Mouse (Mus musculus) CH12.LX (cell line): ENCODE measurements around the gene Atpaf1. TPM values are rescaled to one million over a fixed set of nuclear protein-coding genes. Genes with fewer than 3 reads are reported as not detected.

Source experiments
- DNase-seq: peaks from one replicate; pipeline ENCODE4 v3.0.0-alpha.2; 2013; ENCODE audit errors: extremely low read depth
- H3K27ac ChIP-seq: 2 replicates; pipeline ENCODE4 v1.5.1; 2012; ENCODE audit warnings: low read depth, mild to moderate bottlenecking, control low read depth, moderate library complexity; ENCODE audit not compliant: insufficient read depth
- H3K27me3 ChIP-seq: replicated peaks from 2 replicates; pipeline ENCODE3; 2012; ENCODE audit warnings: inconsistent platforms
- H3K36me3 ChIP-seq, 2 experiments: replicated peaks in 1 of 2; 2 replicates each; pipeline versions ENCODE3 to v1.6.1; 2012; ENCODE audit warnings: inconsistent platforms in 1 of 2, low read length in 1 of 2, mild to moderate bottlenecking in 1 of 2, mixed read lengths in 1 of 2, moderate library complexity in 1 of 2; ENCODE audit not compliant: control insufficient read depth in 1 of 2, insufficient read depth in 1 of 2
- H3K4me1 ChIP-seq, 2 experiments: 2 replicates each; pipeline ENCODE4 v1.6.1; 2012; ENCODE audit warnings: inconsistent platforms in 1 of 2, moderate library complexity in 1 of 2; ENCODE audit not compliant: insufficient read depth in 2 of 2, control insufficient read depth in 1 of 2
- H3K4me2 ChIP-seq: 2 replicates; pipeline ENCODE4 v1.6.1; 2012; ENCODE audit warnings: low read depth, mild to moderate bottlenecking, control low read depth; ENCODE audit not compliant: poor library complexity, insufficient read depth, severe bottlenecking
- H3K4me3 ChIP-seq, 3 experiments: fragments of 150-350 bp in 1 of 3; sonication (generic) in 1 of 3; replicated peaks in 1 of 3; 2 replicates each; pipeline versions ENCODE3 to v1.5.1; 2011 to 2012; ENCODE audit warnings: low read depth in 2 of 3, low read length in 2 of 3, mild to moderate bottlenecking in 2 of 3, moderate library complexity in 2 of 3, control low read depth in 1 of 3, improper control_type of control experiment in 1 of 3, inconsistent platforms in 1 of 3, mixed read lengths in 1 of 3; ENCODE audit not compliant: poor library complexity in 1 of 3
- H3K79me2 ChIP-seq: replicated peaks from 2 replicates; pipeline ENCODE4 v1.6.1; 2012; ENCODE audit warnings: mild to moderate bottlenecking, moderate library complexity; ENCODE audit not compliant: control insufficient read depth, poor library complexity, insufficient read depth, severe bottlenecking; ENCODE audit errors: extremely low read depth
- H3K9ac ChIP-seq: 2 replicates; pipeline ENCODE4 v1.6.1; 2012; ENCODE audit warnings: low read depth, mild to moderate bottlenecking, control low read depth, moderate library complexity; ENCODE audit not compliant: insufficient read depth
- H3K9me3 ChIP-seq: replicated peaks from 2 replicates; pipeline ENCODE3; 2012; ENCODE audit warnings: low read length, inconsistent platforms, mixed read lengths
- CHD2 ChIP-seq: IDR thresholded peaks from 2 replicates; pipeline ENCODE4 v1.6.1; 2011; ENCODE audit warnings: low read length, improper control_type of control experiment
- GABPA ChIP-seq: IDR thresholded peaks from 2 replicates; pipeline ENCODE4 v1.6.1; 2012; ENCODE audit warnings: low read depth, low read length, improper control_type of control experiment, inconsistent platforms; ENCODE audit not compliant: insufficient replicate concordance
- JUN ChIP-seq: IDR thresholded peaks from 2 replicates; pipeline ENCODE4 v1.6.1; 2011; ENCODE audit warnings: low read depth, mild to moderate bottlenecking, low read length, improper control_type of control experiment, moderate library complexity; ENCODE audit not compliant: insufficient read depth
- MXI1 ChIP-seq: IDR thresholded peaks from 2 replicates; pipeline ENCODE4 v1.6.1; 2011; ENCODE audit warnings: mild to moderate bottlenecking, low read depth, low read length, improper control_type of control experiment
- NELFE ChIP-seq: IDR thresholded peaks from 2 replicates; pipeline ENCODE4 v1.6.1; 2011; ENCODE audit warnings: low read depth, low read length, improper control_type of control experiment
- PAX5 ChIP-seq: IDR thresholded peaks from 2 replicates; pipeline ENCODE4 v1.6.1; 2012; ENCODE audit warnings: low read length, inconsistent platforms, mixed read lengths
- RAD21 ChIP-seq: IDR thresholded peaks from 2 replicates; pipeline ENCODE4 v1.6.1; 2011; ENCODE audit warnings: low read depth, mild to moderate bottlenecking, low read length, improper control_type of control experiment, moderate library complexity
- RCOR1 ChIP-seq: conservative IDR thresholded peaks from 2 replicates; pipeline ENCODE4 v1.6.1; 2012; ENCODE audit warnings: low read depth, mild to moderate bottlenecking, inconsistent platforms, low read length, improper control_type of control experiment
- USF1 ChIP-seq: IDR thresholded peaks from 2 replicates; pipeline ENCODE4 v1.6.1; 2014; ENCODE audit warnings: low read depth, mild to moderate bottlenecking, inconsistent platforms, low read length, improper control_type of control experiment
- USF2 ChIP-seq: conservative IDR thresholded peaks from 2 replicates; pipeline ENCODE4 v1.6.1; 2011; ENCODE audit warnings: low read depth, low read length, improper control_type of control experiment
- ZMIZ1 ChIP-seq: IDR thresholded peaks from 2 replicates; pipeline ENCODE4 v1.6.1; 2012; ENCODE audit warnings: low read depth, mild to moderate bottlenecking, inconsistent platforms, low read length, improper control_type of control experiment
- dilution Hi-C: fragments of 300-500 bp; cut with MboI; formaldehyde crosslinking; loops from 2 replicates; pipeline ENCODE4 v1.14.3; 2020; ENCODE audit warnings: low sequenced_read_pairs; ENCODE audit not compliant: extremely low pct_unique_long_range_greater_than_20kb, extremely low pct_ligation_motif_present
- in situ Hi-C: fragments of 300-500 bp; cut with MboI; formaldehyde crosslinking; loops from 3 replicates; pipeline ENCODE4 v1.14.3; 2019; ENCODE audit warnings: low sequenced_read_pairs, low pct_ligation_motif_present, low pct_unique_long_range_greater_than_20kb, mixed read lengths
- polyA plus RNA-seq: library from polyadenylated mRNA; unstranded; fragments of >175 nt; gene quantifications from 2 replicates; pipeline ENCODE4 v1.2.1, GENCODE M21; 2012; ENCODE audit warnings: low read depth; ENCODE audit not compliant: insufficient read length
- total RNA-seq, 2 experiments: library from RNA; depleted of rRNA; stranded (reverse); fragments of 300-350 nt in 1 of 2; fragments of >200 nt in 1 of 2; gene quantifications; 2 replicates each; pipeline ENCODE4 v1.2.3; 2012 to 2014

Atpaf1 gene
- total and polyA plus RNA-seq, 3 experiments: 24.3 to 36.3 (median 27.7) TPM

- no peaks in the 10 kb centered on the region for H3K27me3 ChIP-seq
- no peak overlapping the region for H3K27ac ChIP-seq
- H3K36me3 ChIP-seq: peaks cover 37 to 64% of the 10 kb centered on the region in 2 experiments
- H3K79me2 ChIP-seq: no peaks in the 10 kb centered on the region
- DNase-seq: no peak
- no peak overlapping the region for H3K4me3 ChIP-seq
- no peak overlapping the region for H3K9ac ChIP-seq
- no peaks in the 10 kb centered on the region for H3K9me3 ChIP-seq
- dilution Hi-C loops: no loop called here
- in situ Hi-C loops: no loop called here
- no peak for TF ChIP-seq GABPA
- TF ChIP-seq, all 38 proteins: peak for 0
- Histone ChIP-seq H3K4me2 (no peak overlapping the region), H3K4me1 (no peaks in the 10 kb centered on the region)
These were observed 27.7 kb downstream of the Atpaf1 start for GRCm38 (mm10) chr4:115812326-115812725.

GRCm38 (mm10) chr4:115815606-115816005 is 31.0 kb downstream of the Atpaf1 start:
- Histone ChIP-seq H3K36me3 (peaks cover 35 to 78% of the 10 kb centered on the region in 2 experiments), H3K4me3 (no peak overlapping the region), H3K27ac (no peak overlapping the region), H3K9ac (no peak overlapping the region), H3K79me2 (no peaks in the 10 kb centered on the region), H3K27me3 (no peaks in the 10 kb centered on the region), H3K4me1 (peaks cover 9 to 17% of the 10 kb centered on the region in 2 experiments), H3K9me3 (no peaks in the 10 kb centered on the region), H3K4me2 (no peak overlapping the region)
- dilution Hi-C loops: no loop called here
- DNase-seq: no peak
- TF ChIP-seq MXI1: no peak
- TF ChIP-seq, all 38 proteins: peak for 0
- in situ Hi-C loops: no loop called here

DNA sequence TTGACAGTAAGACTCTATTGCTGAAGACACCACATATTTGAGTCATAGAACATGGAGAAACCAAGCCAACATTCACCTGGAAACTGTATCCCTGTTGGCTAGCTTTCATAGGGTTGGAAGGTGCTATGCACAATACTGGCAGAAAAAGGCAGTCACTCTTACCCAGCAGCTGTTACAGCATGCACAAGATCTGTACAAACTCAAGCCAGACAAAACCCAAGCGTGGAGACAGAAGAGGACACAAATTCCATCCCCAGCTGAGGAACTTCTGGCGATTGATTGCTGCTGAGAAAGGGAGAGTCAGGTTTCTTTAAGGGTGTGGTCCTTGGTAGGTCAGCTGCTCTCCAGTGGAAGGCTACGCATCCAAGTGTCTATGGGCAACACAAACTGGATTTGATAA is 35.6 kb downstream of the Atpaf1 start:
- no peak overlapping the region for H3K9ac ChIP-seq
- peaks cover 20 to 58% of the 10 kb centered on the region in 2 experiments for H3K4me1 ChIP-seq
- H3K4me2 ChIP-seq: no peak overlapping the region
- peaks cover 14 to 58% of the 10 kb centered on the region in 2 experiments for H3K36me3 ChIP-seq
- no peaks in the 10 kb centered on the region for H3K27me3 ChIP-seq
- H3K79me2 ChIP-seq: no peaks in the 10 kb centered on the region
- dilution Hi-C loops (no loop called here), in situ Hi-C loops (loop anchor here (10.0 kb wide), 1 partner anchor 75 kb away; no protein-coding TSS in a partner anchor)
- no peak for DNase-seq
- H3K27ac ChIP-seq: no peak overlapping the region; the same call in 1 of the 2 replicates
- no peak overlapping the region for H3K4me3 ChIP-seq
- H3K9me3 ChIP-seq: no peaks in the 10 kb centered on the region
- TF ChIP-seq RCOR1 (no peak), ZMIZ1 (no peak), PAX5 (no peak), NELFE (no peak), RAD21 (no peak), USF2 (no peak), JUN (no peak), USF1 (no peak), CHD2 (no peak)
